Mouse (Mus musculus) spleen, adult 2 months (tissue): Measurements from ENCODE around the gene Tuba3b.

Experiments
- CTCF ChIP-seq: fragments of 200-500 bp; IDR thresholded peaks from 2 replicates; pipeline ENCODE4 v1.5.1; 2011; ENCODE audit warnings: mild to moderate bottlenecking, inconsistent platforms; ENCODE audit not compliant: insufficient read depth, insufficient read length, insufficient replicate concordance; ENCODE audit errors: extremely low read depth
- POLR2A ChIP-seq: fragments of 200-500 bp; IDR thresholded peaks from 2 replicates; pipeline ENCODE4 v1.6.1; 2011; ENCODE audit warnings: low read depth, low read length, inconsistent platforms

DNA sequence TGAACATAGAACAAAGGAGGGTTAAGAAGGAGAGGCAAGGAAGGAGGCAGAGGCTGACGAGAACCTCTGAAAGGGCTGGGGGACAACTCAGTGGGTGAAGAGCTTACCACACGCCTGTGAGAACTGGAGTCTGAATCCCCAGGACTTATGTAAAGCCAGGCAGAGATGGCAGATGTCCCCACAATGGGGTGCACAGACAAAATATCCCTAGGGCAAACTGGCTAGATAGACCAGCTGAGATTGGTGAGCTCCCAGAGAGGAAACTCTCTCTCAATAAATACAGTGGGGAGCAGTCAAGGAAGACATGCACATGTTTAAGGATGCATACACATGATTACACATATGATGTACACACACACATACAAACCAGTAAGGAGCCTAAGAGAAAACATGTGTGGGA, 11.4 kb upstream of the Tuba3b start:
- no peak for TF ChIP-seq POLR2A
- no peak for TF ChIP-seq CTCF
